Mouse (Mus musculus): ENCODE measurements at regions not wholly inside any gene's neighbourhood (a gene's known extent, or its start where the extent isn't known, plus 50 kb on each side); places are given as distances from the start of the nearest gene placed in this dataset.

- H3K9ac ChIP-seq (ENCODE audit: low read length) = no peak overlapping the region
- no peak overlapping the region for H3K4me2 ChIP-seq (ENCODE audit: low read depth, low read length)
- no peak overlapping the region for H3K4me3 ChIP-seq (ENCODE audit: low read length)
- ATAC-seq (ENCODE audit: low read depth) = peak; percentile 82
- H3K27me3 ChIP-seq (ENCODE audit: control insufficient read depth, insufficient read depth, low read depth, low read length) = no peaks in the 10 kb centered on the region
- H3K9me3 ChIP-seq (ENCODE audit: control insufficient read depth, low read length) = no peaks in the 10 kb centered on the region
- 4% methylated on average over 5 of the region's 5 CpGs for WGBS
- H3K36me3 ChIP-seq (ENCODE audit: control insufficient read depth, insufficient read depth, low read length) = no peaks in the 10 kb centered on the region
- H3K4me1 ChIP-seq (replicated peaks; ENCODE audit: control insufficient read depth, insufficient read depth, low read length) = no peaks in the 10 kb centered on the region
- peak overlapping the region; percentile 27; the same call in 1 of the 2 replicates for H3K27ac ChIP-seq (ENCODE audit: low read length)
Measured at GRCm38 (mm10) chr14:79898240-79898639, 85.6 kb upstream of the Olfm4 start.

- no peak overlapping the region for H3K4me3 ChIP-seq (ENCODE audit: low read length)
- H3K36me3 ChIP-seq (ENCODE audit: control insufficient read depth, insufficient read depth, low read length) = no peaks in the 10 kb centered on the region
- ATAC-seq (ENCODE audit: low read depth) = no peak
- H3K27me3 ChIP-seq (ENCODE audit: control insufficient read depth, insufficient read depth, low read depth, low read length) = no peaks in the 10 kb centered on the region
- no peaks in the 10 kb centered on the region for H3K9me3 ChIP-seq (ENCODE audit: control insufficient read depth, low read length)
- H3K9ac ChIP-seq (ENCODE audit: low read length) = no peak overlapping the region
- WGBS = 71% methylated on average over 4 of the region's 4 CpGs
- H3K27ac ChIP-seq (ENCODE audit: low read length) = no peak overlapping the region
- no peak overlapping the region for H3K4me2 ChIP-seq (ENCODE audit: low read depth, low read length)
- no peaks in the 10 kb centered on the region for H3K4me1 ChIP-seq (replicated peaks; ENCODE audit: control insufficient read depth, insufficient read depth, low read length)
Measured at GRCm38 (mm10) chr14:79893241-79893640, 90.6 kb upstream of the Olfm4 start.

DNA sequence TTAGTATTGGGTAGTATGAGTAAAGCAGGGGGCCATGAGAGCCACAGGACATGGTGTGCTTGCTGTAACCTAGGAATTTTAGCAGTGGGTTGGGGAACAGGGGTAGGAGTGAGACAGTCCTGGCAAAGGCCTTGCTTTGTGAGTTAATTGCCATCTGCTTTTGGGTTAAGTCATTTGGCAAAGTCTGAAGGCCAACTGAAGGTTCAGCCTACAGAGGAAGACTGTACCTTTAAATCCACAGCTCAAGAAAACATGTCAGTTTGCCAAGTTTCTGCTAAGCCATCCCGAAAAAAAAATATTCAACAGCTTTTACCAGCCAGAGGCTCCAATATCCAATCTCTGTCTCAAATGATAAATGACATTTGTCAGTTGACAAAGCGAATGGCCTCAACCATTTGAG, 93.2 kb upstream of the Olfm4 start:
- 45% methylated on average over 2 of the region's 2 CpGs for WGBS
- Histone ChIP-seq H3K9ac (ENCODE audit: low read length) (no peak overlapping the region), H3K27ac (ENCODE audit: low read length) (no peak overlapping the region), H3K4me1 (replicated peaks; ENCODE audit: control insufficient read depth, insufficient read depth, low read length) (no peaks in the 10 kb centered on the region), H3K27me3 (ENCODE audit: control insufficient read depth, insufficient read depth, low read depth, low read length) (no peaks in the 10 kb centered on the region), H3K9me3 (ENCODE audit: control insufficient read depth, low read length) (no peaks in the 10 kb centered on the region), H3K4me3 (ENCODE audit: low read length) (no peak overlapping the region), H3K36me3 (ENCODE audit: control insufficient read depth, insufficient read depth, low read length) (no peaks in the 10 kb centered on the region), H3K4me2 (ENCODE audit: low read depth, low read length) (no peak overlapping the region)
- no peak for ATAC-seq (ENCODE audit: low read depth)

GRCm38 (mm10) chr14:79890280-79890679, 93.6 kb upstream of the Olfm4 start:
- H3K27ac ChIP-seq (ENCODE audit: low read length) = no peak overlapping the region
- no peak for ATAC-seq (ENCODE audit: low read depth)

DNA sequence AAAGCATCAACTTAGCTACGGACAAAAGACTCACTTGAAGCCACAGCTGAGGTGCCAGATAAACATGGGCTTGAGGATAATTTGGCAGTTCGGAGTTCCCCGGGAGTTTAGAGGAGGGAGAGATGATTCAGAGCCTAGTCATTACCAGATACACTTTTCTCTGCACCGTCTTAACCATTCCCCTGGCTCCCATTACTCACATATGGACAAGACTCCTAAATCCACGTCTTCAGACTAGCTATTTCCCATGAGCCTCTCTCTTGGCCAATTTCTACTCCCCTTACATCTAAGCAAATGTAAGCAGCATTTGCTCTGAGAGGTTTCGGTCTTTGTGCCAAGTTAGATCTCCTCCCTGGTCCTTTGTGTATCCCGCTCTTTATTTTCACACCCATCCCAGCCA, 100.4 kb upstream of the Olfm4 start:
- no peaks in the 10 kb centered on the region for H3K36me3 ChIP-seq (ENCODE audit: control insufficient read depth, insufficient read depth, low read length)
- no peak overlapping the region for H3K9ac ChIP-seq (ENCODE audit: low read length)
- no peaks in the 10 kb centered on the region for H3K27me3 ChIP-seq (ENCODE audit: control insufficient read depth, insufficient read depth, low read depth, low read length)
- H3K4me3 ChIP-seq (ENCODE audit: low read length) = no peak overlapping the region
- no peak overlapping the region for H3K4me2 ChIP-seq (ENCODE audit: low read depth, low read length)
- 79% methylated on average over 7 of the region's 7 CpGs for WGBS
- H3K27ac ChIP-seq (ENCODE audit: low read length) = no peak overlapping the region
- no peak for ATAC-seq (ENCODE audit: low read depth)
- no peaks in the 10 kb centered on the region for H3K4me1 ChIP-seq (replicated peaks; ENCODE audit: control insufficient read depth, insufficient read depth, low read length)
- H3K9me3 ChIP-seq (ENCODE audit: control insufficient read depth, low read length) = no peaks in the 10 kb centered on the region

More at GRCm38 (mm10) chr14:79890280-79890679, 93.6 kb upstream of the Olfm4 start:
- no peaks in the 10 kb centered on the region for H3K36me3 ChIP-seq (ENCODE audit: control insufficient read depth, insufficient read depth, low read length)
- no peak overlapping the region for H3K4me3 ChIP-seq (ENCODE audit: low read length)
- H3K4me2 ChIP-seq (ENCODE audit: low read depth, low read length) = no peak overlapping the region
- no peak overlapping the region for H3K9ac ChIP-seq (ENCODE audit: low read length)
- H3K4me1 ChIP-seq (replicated peaks; ENCODE audit: control insufficient read depth, insufficient read depth, low read length) = no peaks in the 10 kb centered on the region
- H3K9me3 ChIP-seq (ENCODE audit: control insufficient read depth, low read length) = no peaks in the 10 kb centered on the region
- WGBS = 72% methylated on average over 4 of the region's 4 CpGs
- H3K27me3 ChIP-seq (ENCODE audit: control insufficient read depth, insufficient read depth, low read depth, low read length) = no peaks in the 10 kb centered on the region

GRCm38 (mm10) chr14:79881726-79882125, 102.2 kb upstream of the Olfm4 start:
- Histone ChIP-seq H3K27me3 (ENCODE audit: control insufficient read depth, insufficient read depth, low read depth, low read length) (no peaks in the 10 kb centered on the region), H3K9me3 (ENCODE audit: control insufficient read depth, low read length) (no peaks in the 10 kb centered on the region), H3K27ac (ENCODE audit: low read length) (no peak overlapping the region), H3K4me2 (ENCODE audit: low read depth, low read length) (no peak overlapping the region), H3K9ac (ENCODE audit: low read length) (no peak overlapping the region), H3K36me3 (ENCODE audit: control insufficient read depth, insufficient read depth, low read length) (no peaks in the 10 kb centered on the region), H3K4me3 (ENCODE audit: low read length) (no peak overlapping the region), H3K4me1 (replicated peaks; ENCODE audit: control insufficient read depth, insufficient read depth, low read length) (no peaks in the 10 kb centered on the region)
- ATAC-seq (ENCODE audit: low read depth) = no peak
- 38% methylated on average over 9 of the region's 9 CpGs for WGBS

GRCm38 (mm10) chr14:79880065-79880755, 103.7 kb upstream of the Olfm4 start:
- Histone ChIP-seq H3K36me3 (ENCODE audit: control insufficient read depth, insufficient read depth, low read length) (no peaks in the 10 kb centered on the region), H3K9me3 (ENCODE audit: control insufficient read depth, low read length) (no peaks in the 10 kb centered on the region), H3K4me3 (ENCODE audit: low read length) (no peak overlapping the region), H3K27ac (ENCODE audit: low read length) (no peak overlapping the region), H3K9ac (ENCODE audit: low read length) (no peak overlapping the region), H3K4me2 (ENCODE audit: low read depth, low read length) (no peak overlapping the region), H3K27me3 (ENCODE audit: control insufficient read depth, insufficient read depth, low read depth, low read length) (no peaks in the 10 kb centered on the region), H3K4me1 (replicated peaks; ENCODE audit: control insufficient read depth, insufficient read depth, low read length) (no peaks in the 10 kb centered on the region)
- ATAC-seq (ENCODE audit: low read depth) = no peak
- 35% methylated on average over 5 of the region's 5 CpGs for WGBS

GRCm38 (mm10) chr14:79879333-79880035, 104.4 kb upstream of the Olfm4 start:
- 71% methylated on average over 11 of the region's 11 CpGs for WGBS
- Histone ChIP-seq H3K9me3 (ENCODE audit: control insufficient read depth, low read length) (no peaks in the 10 kb centered on the region), H3K4me2 (ENCODE audit: low read depth, low read length) (no peak overlapping the region), H3K4me3 (ENCODE audit: low read length) (no peak overlapping the region), H3K9ac (ENCODE audit: low read length) (no peak overlapping the region), H3K4me1 (replicated peaks; ENCODE audit: control insufficient read depth, insufficient read depth, low read length) (no peaks in the 10 kb centered on the region), H3K27ac (ENCODE audit: low read length) (no peak overlapping the region), H3K36me3 (ENCODE audit: control insufficient read depth, insufficient read depth, low read length) (no peaks in the 10 kb centered on the region), H3K27me3 (ENCODE audit: control insufficient read depth, insufficient read depth, low read depth, low read length) (no peaks in the 10 kb centered on the region)
- ATAC-seq (ENCODE audit: low read depth) = no peak

- no peak overlapping the region for H3K4me3 ChIP-seq (ENCODE audit: low read length)
- no peaks in the 10 kb centered on the region for H3K27me3 ChIP-seq (ENCODE audit: control insufficient read depth, insufficient read depth, low read depth, low read length)
- no peaks in the 10 kb centered on the region for H3K9me3 ChIP-seq (ENCODE audit: control insufficient read depth, low read length)
- no peak for ATAC-seq (ENCODE audit: low read depth)
- no peak overlapping the region for H3K9ac ChIP-seq (ENCODE audit: low read length)
- H3K36me3 ChIP-seq (ENCODE audit: control insufficient read depth, insufficient read depth, low read length) = no peaks in the 10 kb centered on the region
- H3K27ac ChIP-seq (ENCODE audit: low read length) = no peak overlapping the region
- H3K4me1 ChIP-seq (replicated peaks; ENCODE audit: control insufficient read depth, insufficient read depth, low read length) = no peaks in the 10 kb centered on the region
- no peak overlapping the region for H3K4me2 ChIP-seq (ENCODE audit: low read depth, low read length)
- 84% methylated on average over 17 of the region's 17 CpGs for WGBS
Measured at GRCm38 (mm10) chr14:79878285-79879019, 105.4 kb upstream of the Olfm4 start.

Measured in lung, embryonic 16.5 days (tissue).